Mouse (Mus musculus) spleen, adult 2 months (tissue): ENCODE measurements at regions not wholly inside any gene's neighbourhood (a gene's known extent, or its start where the extent isn't known, plus 50 kb on each side); places are given as distances from the start of the nearest gene placed in this dataset.

Experiments
- DNase-seq, 2 experiments: peaks; one replicate each; pipeline versions ENCODE4 v3.0.0 to v3.0.0-alpha.2; 2012 to 2021; ENCODE audit warnings: low spot score in 2 of 2, low read depth in 1 of 2
- H3K27ac ChIP-seq: fragments of 200-500 bp; 2 replicates; pipeline ENCODE4 v1.5.1; 2012; ENCODE audit warnings: low read length, inconsistent platforms; ENCODE audit not compliant: insufficient read depth
- H3K27me3 ChIP-seq: fragments of 200-500 bp; 2 replicates; pipeline ENCODE4 v1.6.1; 2012; ENCODE audit warnings: mild to moderate bottlenecking, moderate library complexity, low read length, inconsistent platforms; ENCODE audit not compliant: control insufficient read depth, insufficient read depth
- H3K36me3 ChIP-seq: fragments of 200-500 bp; 2 replicates; pipeline ENCODE4 v1.6.1; 2012; ENCODE audit warnings: mild to moderate bottlenecking, low read length, inconsistent platforms; ENCODE audit not compliant: control insufficient read depth, insufficient read depth
- H3K4me1 ChIP-seq: fragments of 200-500 bp; 2 replicates; pipeline ENCODE4 v1.6.1; 2011; ENCODE audit warnings: inconsistent platforms; ENCODE audit not compliant: control insufficient read depth, insufficient read depth, insufficient read length
- H3K4me3 ChIP-seq: fragments of 200-500 bp; 2 replicates; pipeline ENCODE4 v1.5.1; 2011; ENCODE audit warnings: mild to moderate bottlenecking, inconsistent platforms; ENCODE audit not compliant: insufficient read depth, insufficient read length; ENCODE audit errors: extremely low read depth
- CTCF ChIP-seq: fragments of 200-500 bp; IDR thresholded peaks from 2 replicates; pipeline ENCODE4 v1.5.1; 2011; ENCODE audit warnings: mild to moderate bottlenecking, inconsistent platforms; ENCODE audit not compliant: insufficient read depth, insufficient read length, insufficient replicate concordance; ENCODE audit errors: extremely low read depth
- POLR2A ChIP-seq: fragments of 200-500 bp; IDR thresholded peaks from 2 replicates; pipeline ENCODE4 v1.6.1; 2011; ENCODE audit warnings: low read depth, low read length, inconsistent platforms
- WGBS: fragments of 180-500 bp; shearing (Covaris S2); methylation state at CpG from one replicate; pipeline ENCODE4 v1.1.7; 2018; 5-methylcytosine and 5-hydroxymethylcytosine counted together

DNA sequence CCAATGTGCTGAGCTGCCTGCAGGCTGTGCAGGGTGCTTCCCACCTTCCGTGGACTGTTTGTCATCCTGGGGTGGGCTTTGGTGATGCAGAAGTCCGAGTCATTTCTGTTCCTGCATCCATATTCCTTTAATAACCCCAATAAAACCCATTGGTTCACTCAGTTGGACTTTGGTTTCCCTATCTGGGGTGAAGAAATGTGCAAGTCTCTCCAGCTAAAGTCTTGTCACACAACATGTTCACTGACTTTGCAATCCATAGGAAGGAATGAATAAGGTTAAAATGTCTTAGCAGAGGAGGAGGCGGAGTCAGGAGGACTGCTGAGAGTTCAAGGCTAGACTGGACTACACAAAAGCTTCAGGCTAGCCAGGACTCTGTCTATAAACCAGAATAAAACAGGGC, 300.5 kb downstream of the 4933412E24Rik start:
- Histone ChIP-seq H3K27ac (no peak overlapping the region), H3K36me3 (no peaks in the 10 kb centered on the region), H3K4me3 (no peak overlapping the region), H3K4me1 (peaks cover 21% of the 10 kb centered on the region), H3K27me3 (no peaks in the 10 kb centered on the region)
- TF ChIP-seq POLR2A = no peak
- WGBS = 89% methylated on average over 3 of the region's 3 CpGs
- no peak for DNase-seq

DNA sequence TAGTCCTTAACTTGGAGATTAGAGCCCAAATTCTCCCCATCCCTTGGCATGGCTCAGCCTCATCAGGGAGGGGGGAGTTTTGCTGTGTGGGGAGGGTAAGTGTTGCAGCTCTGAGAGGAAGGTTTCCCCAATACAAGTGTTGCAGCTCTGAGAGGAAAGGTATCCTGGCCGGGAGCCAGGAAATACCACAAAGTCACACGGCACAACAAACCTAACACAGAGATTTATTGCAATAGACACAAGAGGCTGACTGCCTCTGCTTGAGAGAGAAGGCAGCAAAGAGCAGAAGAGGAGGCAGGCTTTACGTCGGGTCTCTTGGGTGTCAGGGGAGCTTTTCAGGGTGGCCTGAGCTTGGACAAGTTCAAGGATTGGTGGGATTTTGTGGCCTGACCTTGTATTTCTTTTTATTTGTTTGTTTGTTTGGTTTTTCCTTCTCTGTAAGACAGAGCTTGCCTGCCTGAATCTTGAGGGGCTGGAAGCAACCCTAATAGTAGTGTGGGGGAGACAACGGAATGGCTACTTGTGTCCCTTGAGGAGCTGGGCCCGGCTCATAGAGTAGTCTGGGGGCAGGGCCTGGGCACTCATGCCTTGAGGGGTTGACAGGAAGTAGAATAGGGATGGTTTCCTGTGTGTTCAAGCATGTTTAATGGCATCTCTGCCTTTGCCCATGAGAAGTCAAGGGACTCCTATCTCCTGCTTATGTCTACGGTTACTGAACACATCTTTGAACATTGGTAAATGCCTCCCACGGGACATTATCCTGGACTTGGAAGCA, 302.3 kb downstream of the 4933412E24Rik start:
- H3K36me3 ChIP-seq = no peaks in the 10 kb centered on the region
- no peak for DNase-seq
- no peak overlapping the region for H3K27ac ChIP-seq
- WGBS = 25% methylated on average over 8 of the region's 8 CpGs
- H3K4me3 ChIP-seq = no peak overlapping the region
- no peaks in the 10 kb centered on the region for H3K27me3 ChIP-seq
- peaks cover 18% of the 10 kb centered on the region for H3K4me1 ChIP-seq
- no peak for TF ChIP-seq CTCF
- TF ChIP-seq POLR2A = no peak

DNA sequence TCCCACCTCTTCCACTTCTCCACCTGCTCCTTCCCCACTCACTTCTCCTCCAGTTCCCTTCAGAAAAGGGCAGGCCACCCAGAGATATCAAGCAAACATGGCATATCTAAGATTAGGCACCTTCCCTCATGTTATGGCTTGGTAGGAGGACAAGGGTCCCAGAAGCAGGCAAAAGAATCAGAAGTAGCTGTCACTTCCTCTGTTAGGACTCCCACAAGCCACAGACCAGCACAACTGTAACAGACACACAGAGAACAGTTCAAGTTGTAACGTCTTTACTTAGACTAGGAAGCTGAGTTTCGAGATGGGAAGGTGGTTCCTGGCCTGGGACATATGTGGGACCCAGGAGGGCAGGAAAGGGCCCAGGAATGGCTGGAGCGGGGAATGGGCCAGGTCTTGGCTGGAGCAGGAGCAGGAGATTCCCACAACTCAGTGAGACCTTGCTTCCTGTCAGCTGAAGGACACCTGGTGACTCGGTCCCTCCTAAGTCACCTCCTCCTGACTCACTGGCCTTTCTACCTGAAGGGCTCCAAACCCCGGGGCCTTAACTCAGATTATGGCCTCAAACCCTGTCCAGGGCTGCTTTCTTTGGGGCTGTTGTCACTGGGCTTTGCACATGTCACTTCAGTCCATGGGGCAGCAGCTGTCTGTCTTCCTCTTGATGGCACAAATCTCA, 304.2 kb downstream of the 4933412E24Rik start:
- no peak for DNase-seq
- H3K27me3 ChIP-seq = no peaks in the 10 kb centered on the region
- no peaks in the 10 kb centered on the region for H3K36me3 ChIP-seq
- no peak overlapping the region for H3K27ac ChIP-seq
- H3K4me1 ChIP-seq = peaks cover 18% of the 10 kb centered on the region
- no peak overlapping the region for H3K4me3 ChIP-seq
- TF ChIP-seq CTCF (no peak), POLR2A (no peak)
- 27% methylated on average over 5 of the region's 5 CpGs for WGBS

DNA sequence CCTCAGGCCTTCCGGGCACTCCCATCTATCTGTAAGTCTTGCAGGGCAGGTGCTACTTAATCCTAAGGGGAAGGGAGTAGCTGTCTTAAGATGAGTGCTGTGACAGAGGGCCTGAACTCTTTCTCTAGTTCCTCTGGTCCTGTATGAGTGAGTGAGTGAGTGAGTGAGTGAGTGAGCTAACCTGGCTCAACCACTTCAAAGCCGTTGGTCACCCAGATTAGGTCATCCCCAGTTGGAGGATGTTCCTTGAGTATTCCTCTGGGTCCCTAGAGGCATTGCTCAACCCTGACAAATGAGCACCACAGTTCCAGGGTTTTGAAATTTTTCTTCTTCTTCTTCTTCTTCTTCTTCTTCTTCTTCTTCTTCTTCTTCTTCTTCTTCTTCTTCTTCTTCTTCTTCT, 306.5 kb downstream of the 4933412E24Rik start:
- no peaks in the 10 kb centered on the region for H3K36me3 ChIP-seq
- no peak overlapping the region for H3K27ac ChIP-seq
- H3K27me3 ChIP-seq = no peaks in the 10 kb centered on the region
- no peak for DNase-seq
- H3K4me1 ChIP-seq = peaks cover 18% of the 10 kb centered on the region
- H3K4me3 ChIP-seq = no peak overlapping the region
- TF ChIP-seq POLR2A = no peak
- WGBS = 84% methylated on average over 2 of the region's 2 CpGs

DNA sequence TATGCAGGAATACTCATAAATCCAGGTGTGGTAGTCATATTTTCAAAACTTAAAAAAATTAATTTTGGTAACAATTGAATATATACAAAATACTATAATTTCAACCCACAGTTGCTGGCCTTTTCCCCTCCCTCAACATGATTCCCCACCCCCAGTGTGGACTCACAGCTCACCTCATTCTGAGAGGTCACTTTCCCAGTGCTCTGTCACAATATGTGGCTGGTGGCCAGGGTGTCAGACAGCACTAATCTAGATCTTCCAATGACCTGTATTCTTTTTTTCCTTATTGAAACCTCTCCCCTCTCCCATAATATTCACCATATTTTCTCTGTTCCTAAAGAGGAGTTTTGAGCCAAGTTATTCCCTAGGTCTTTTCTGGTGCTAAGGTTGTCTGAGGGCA, 308.0 kb downstream of the 4933412E24Rik start:
- TF ChIP-seq CTCF = no peak
- Histone ChIP-seq H3K4me3 (no peak overlapping the region), H3K27ac (no peak overlapping the region), H3K27me3 (no peaks in the 10 kb centered on the region), H3K36me3 (no peaks in the 10 kb centered on the region), H3K4me1 (peaks cover 6% of the 10 kb centered on the region)
- DNase-seq = no peak

DNA sequence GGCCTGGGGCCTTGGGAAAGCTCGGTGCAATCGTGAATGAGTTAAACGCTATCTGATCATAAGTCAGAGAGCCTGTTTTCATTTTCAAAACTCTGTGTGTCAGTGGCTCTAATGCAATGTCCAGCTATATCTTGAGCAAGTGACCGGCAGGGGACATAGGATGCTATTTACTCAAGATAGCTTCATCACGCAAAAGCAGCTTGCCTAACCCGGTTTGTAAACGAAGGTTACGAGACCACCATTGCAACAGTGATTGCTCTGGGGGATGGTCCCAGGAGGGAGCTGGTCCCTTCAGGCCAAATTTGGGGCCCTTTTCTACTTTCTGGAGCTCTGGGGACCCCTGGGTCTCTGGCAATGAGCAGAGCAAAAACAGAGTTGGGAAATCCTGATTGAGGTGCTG, 309.3 kb downstream of the 4933412E24Rik start:
- H3K4me1 ChIP-seq = no peaks in the 10 kb centered on the region
- DNase-seq = no peak
- H3K36me3 ChIP-seq = no peaks in the 10 kb centered on the region
- no peak overlapping the region for H3K27ac ChIP-seq
- H3K4me3 ChIP-seq = no peak overlapping the region
- no peaks in the 10 kb centered on the region for H3K27me3 ChIP-seq
- 96% methylated on average over 8 of the region's 8 CpGs for WGBS
- TF ChIP-seq POLR2A (no peak), CTCF (no peak)
